Mouse (Mus musculus): ENCODE results near the gene Tent2. TPM values are rescaled to one million over a fixed set of nuclear protein-coding genes. Genes with fewer than 3 reads are reported as not detected.
A peak's percentile ranks its signal among the peaks of the same experiment; 100 is the strongest.

The Tent2 gene
- polyA plus RNA-seq, 1 experiment from 2014 or later: 70.8 TPM

- Histone ChIP-seq H3K9ac (ENCODE audit: low read depth, low read length) (no peak overlapping the region), H3K9me3 (ENCODE audit: control insufficient read depth, low read length) (no peaks in the 10 kb centered on the region), H3K4me1 (ENCODE audit: control insufficient read depth, insufficient read depth, low read length) (no peaks in the 10 kb centered on the region), H3K4me2 (ENCODE audit: low read depth, low read length) (no peak overlapping the region), H3K27ac (replicated peaks; ENCODE audit: low read depth, low read length) (no peak overlapping the region), H3K4me3 (ENCODE audit: low read depth, low read length) (no peak overlapping the region), H3K36me3 (ENCODE audit: control insufficient read depth, insufficient read depth, low read length) (peaks cover 51% of the 10 kb centered on the region), H3K27me3 (replicated peaks; ENCODE audit: control insufficient read depth, insufficient read depth, low read length) (no peaks in the 10 kb centered on the region)
- ATAC-seq (ENCODE audit: low read depth): no peak
- no peak for DNase-seq (ENCODE audit: low spot score)
Measured at GRCm38 (mm10) chr13:93162456-93162855, 29.7 kb downstream of the Tent2 start.

GRCm38 (mm10) chr13:93158261-93158660 lies 33.9 kb downstream of the Tent2 start:
- Histone ChIP-seq H3K36me3 (ENCODE audit: control insufficient read depth, insufficient read depth, low read length) (peaks cover 54% of the 10 kb centered on the region), H3K4me3 (ENCODE audit: low read depth, low read length) (no peak overlapping the region), H3K9ac (ENCODE audit: low read depth, low read length) (no peak overlapping the region), H3K4me2 (ENCODE audit: low read depth, low read length) (no peak overlapping the region), H3K4me1 (ENCODE audit: control insufficient read depth, insufficient read depth, low read length) (no peaks in the 10 kb centered on the region), H3K27ac (replicated peaks; ENCODE audit: low read depth, low read length) (no peak overlapping the region), H3K27me3 (replicated peaks; ENCODE audit: control insufficient read depth, insufficient read depth, low read length) (no peaks in the 10 kb centered on the region), H3K9me3 (ENCODE audit: control insufficient read depth, low read length) (no peaks in the 10 kb centered on the region)
- WGBS: 95% methylated on average over 6 of the region's 6 CpGs
- ATAC-seq (ENCODE audit: low read depth) (no peak), DNase-seq (ENCODE audit: low spot score) (no peak)

- Histone ChIP-seq H3K9ac (ENCODE audit: low read depth, low read length) (no peak overlapping the region), H3K4me1 (ENCODE audit: control insufficient read depth, insufficient read depth, low read length) (no peaks in the 10 kb centered on the region), H3K27me3 (replicated peaks; ENCODE audit: control insufficient read depth, insufficient read depth, low read length) (no peaks in the 10 kb centered on the region), H3K9me3 (ENCODE audit: control insufficient read depth, low read length) (no peaks in the 10 kb centered on the region), H3K27ac (replicated peaks; ENCODE audit: low read depth, low read length) (no peak overlapping the region), H3K36me3 (ENCODE audit: control insufficient read depth, insufficient read depth, low read length) (peaks cover 60% of the 10 kb centered on the region), H3K4me3 (ENCODE audit: low read depth, low read length) (no peak overlapping the region), H3K4me2 (ENCODE audit: low read depth, low read length) (no peak overlapping the region)
- 85% methylated on average over 1 of the region's 1 CpGs for WGBS
- no peak for DNase-seq (ENCODE audit: low spot score)
- ATAC-seq (ENCODE audit: low read depth): peak; percentile 67; the same call in 1 of the 2 replicates
Measured at GRCm38 (mm10) chr13:93153280-93153679, 38.9 kb downstream of the Tent2 start.

GRCm38 (mm10) chr13:93144336-93145167 lies 47.6 kb downstream of the Tent2 start, which contains the start of gene Cmya5:
Gene Cmya5 (minus strand): TSS chr13:93144724.
- H3K4me1 ChIP-seq (ENCODE audit: control insufficient read depth, insufficient read depth, low read length): peaks cover 8% of the 10 kb centered on the region
- H3K27me3 ChIP-seq (replicated peaks; ENCODE audit: control insufficient read depth, insufficient read depth, low read length): no peaks in the 10 kb centered on the region
- H3K9ac ChIP-seq (ENCODE audit: low read depth, low read length): peak within 1 kb of the TSS; percentile 68
- ATAC-seq (ENCODE audit: low read depth) (peak; percentile 89), DNase-seq (ENCODE audit: low spot score) (peak; percentile 91)
- H3K4me3 ChIP-seq (ENCODE audit: low read depth, low read length): peak within 1 kb of the TSS; percentile 50
- H3K9me3 ChIP-seq (ENCODE audit: control insufficient read depth, low read length): no peaks in the 10 kb centered on the region
- 2% methylated on average over 39 of the region's 45 CpGs for WGBS
- H3K27ac ChIP-seq (replicated peaks; ENCODE audit: low read depth, low read length): peak within 1 kb of the TSS; percentile 73
- H3K4me2 ChIP-seq (ENCODE audit: low read depth, low read length): peak within 1 kb of the TSS; percentile 85
- peaks cover 17% of the 10 kb centered on the region for H3K36me3 ChIP-seq (ENCODE audit: control insufficient read depth, insufficient read depth, low read length)

- peak; percentile 81 for DNase-seq (ENCODE audit: low spot score)
- Histone ChIP-seq H3K9me3 (ENCODE audit: control insufficient read depth, low read length) (no peaks in the 10 kb centered on the region), H3K27me3 (replicated peaks; ENCODE audit: control insufficient read depth, insufficient read depth, low read length) (no peaks in the 10 kb centered on the region), H3K4me2 (ENCODE audit: low read depth, low read length) (peak overlapping the region; percentile 85), H3K4me1 (ENCODE audit: control insufficient read depth, insufficient read depth, low read length) (peaks cover 8% of the 10 kb centered on the region), H3K36me3 (ENCODE audit: control insufficient read depth, insufficient read depth, low read length) (peaks cover 10% of the 10 kb centered on the region; the same call in 1 of the 2 replicates), H3K4me3 (ENCODE audit: low read depth, low read length) (peak overlapping the region; percentile 50), H3K9ac (ENCODE audit: low read depth, low read length) (peak overlapping the region; percentile 68), H3K27ac (replicated peaks; ENCODE audit: low read depth, low read length) (peak overlapping the region; percentile 73)
- 14% methylated on average over 7 of the region's 11 CpGs for WGBS
- ATAC-seq (ENCODE audit: low read depth): peak; percentile 13
Measured at GRCm38 (mm10) chr13:93143819-93144283, 48.3 kb downstream of the Tent2 start.

- no peak overlapping the region for H3K9ac ChIP-seq (ENCODE audit: low read depth, low read length)
- no peaks in the 10 kb centered on the region for H3K9me3 ChIP-seq (ENCODE audit: control insufficient read depth, low read length)
- H3K4me2 ChIP-seq (ENCODE audit: low read depth, low read length): no peak overlapping the region
- ATAC-seq (ENCODE audit: low read depth): no peak
- peaks cover 4% of the 10 kb centered on the region; the same call in 1 of the 2 replicates for H3K36me3 ChIP-seq (ENCODE audit: control insufficient read depth, insufficient read depth, low read length)
- no peak overlapping the region for H3K27ac ChIP-seq (replicated peaks; ENCODE audit: low read depth, low read length)
- H3K4me1 ChIP-seq (ENCODE audit: control insufficient read depth, insufficient read depth, low read length): peaks cover 14% of the 10 kb centered on the region
- WGBS: 90% methylated on average over 6 of the region's 6 CpGs
- no peak overlapping the region for H3K4me3 ChIP-seq (ENCODE audit: low read depth, low read length)
- H3K27me3 ChIP-seq (replicated peaks; ENCODE audit: control insufficient read depth, insufficient read depth, low read length): no peaks in the 10 kb centered on the region
- DNase-seq (ENCODE audit: low spot score): no peak
Measured at GRCm38 (mm10) chr13:93141184-93141583, 51.0 kb downstream of the Tent2 start.

- Histone ChIP-seq H3K4me1 (ENCODE audit: control insufficient read depth, insufficient read depth, low read length) (peaks cover 7% of the 10 kb centered on the region; the same call in 1 of the 2 replicates), H3K27ac (replicated peaks; ENCODE audit: low read depth, low read length) (no peak overlapping the region), H3K4me3 (ENCODE audit: low read depth, low read length) (no peak overlapping the region), H3K27me3 (replicated peaks; ENCODE audit: control insufficient read depth, insufficient read depth, low read length) (no peaks in the 10 kb centered on the region), H3K4me2 (ENCODE audit: low read depth, low read length) (no peak overlapping the region), H3K9ac (ENCODE audit: low read depth, low read length) (no peak overlapping the region), H3K36me3 (ENCODE audit: control insufficient read depth, insufficient read depth, low read length) (no peaks in the 10 kb centered on the region), H3K9me3 (ENCODE audit: control insufficient read depth, low read length) (no peaks in the 10 kb centered on the region)
- 67% methylated on average over 1 of the region's 1 CpGs for WGBS
- ATAC-seq (ENCODE audit: low read depth): no peak
- DNase-seq (ENCODE audit: low spot score): no peak
Measured at GRCm38 (mm10) chr13:93138059-93138458, 54.1 kb downstream of the Tent2 start.

GRCm38 (mm10) chr13:93137098-93137497 lies 55.1 kb downstream of the Tent2 start:
- no peak for ATAC-seq (ENCODE audit: low read depth)
- 83% methylated on average over 7 of the region's 7 CpGs for WGBS

More at GRCm38 (mm10) chr13:93137098-93137497, 55.1 kb downstream of the Tent2 start:
- Histone ChIP-seq H3K9me3 (ENCODE audit: control insufficient read depth, low read length) (no peaks in the 10 kb centered on the region), H3K36me3 (ENCODE audit: control insufficient read depth, insufficient read depth, low read length) (no peaks in the 10 kb centered on the region), H3K27me3 (replicated peaks; ENCODE audit: control insufficient read depth, insufficient read depth, low read length) (no peaks in the 10 kb centered on the region), H3K4me1 (ENCODE audit: control insufficient read depth, insufficient read depth, low read length) (0 out of 2 replicates have a peak, but pooled peaks cover 5% of the 10 kb centered on the region), H3K4me2 (ENCODE audit: low read depth, low read length) (no peak overlapping the region), H3K4me3 (ENCODE audit: low read depth, low read length) (no peak overlapping the region), H3K9ac (ENCODE audit: low read depth, low read length) (no peak overlapping the region), H3K27ac (replicated peaks; ENCODE audit: low read depth, low read length) (no peak overlapping the region)
- DNase-seq (ENCODE audit: low spot score): no peak
